Mouse (Mus musculus) ovary, postnatal 14 days (tissue): ENCODE data around the gene Mesd.
"Not testable (repeated sequence)": the region's sequence is repeated elsewhere in the genome, so short reads cannot be mapped to it uniquely, and the experiment has no call there.

Experiments
- DNase-seq: peaks from one replicate; pipeline ENCODE4 v3.0.0; 2022; ENCODE audit warnings: low spot score

Mesd gene

GRCm38 (mm10) chr7:83878676-83879448, 5.4 kb upstream of the Mesd start:
- DNase-seq, result no peak

GRCm38 (mm10) chr7:83882150-83882632, 2.1 kb upstream of the Mesd start:
- DNase-seq, result no peak

GRCm38 (mm10) chr7:83882633-83883275, 1.5 kb upstream of the Mesd start:
- peak; percentile 43 for DNase-seq

- peak; percentile 64 for DNase-seq
Observed at GRCm38 (mm10) chr7:83883276-83884020, 818 bp upstream of the Mesd start.

- DNase-seq, result no peak
Observed at GRCm38 (mm10) chr7:83884921-83885532, 761 bp downstream of the Mesd start.

GRCm38 (mm10) chr7:83885835-83886234, 1.6 kb downstream of the Mesd start:
- no peak for DNase-seq

- DNase-seq, result no peak
Observed at GRCm38 (mm10) chr7:83886366-83887129, 2.3 kb downstream of the Mesd start.

GRCm38 (mm10) chr7:83889383-83889782, 5.1 kb downstream of the Mesd start:
- peak; percentile 22 for DNase-seq

- not testable (repeated sequence) for DNase-seq
Observed at GRCm38 (mm10) chr7:83889946-83890345, 5.7 kb downstream of the Mesd start.

GRCm38 (mm10) chr7:83891433-83892332, 7.4 kb downstream of the Mesd start:
- peak; percentile 100 for DNase-seq

- DNase-seq, result no peak
Observed at GRCm38 (mm10) chr7:83892333-83892669, 8.0 kb downstream of the Mesd start.

GRCm38 (mm10) chr7:83894348-83894747, 10.1 kb downstream of the Mesd start:
- DNase-seq, result no peak

- DNase-seq, result no peak
Observed at GRCm38 (mm10) chr7:83896077-83896740, 11.9 kb downstream of the Mesd start.

- no peak for DNase-seq
Observed at GRCm38 (mm10) chr7:83898267-83898666, 14.0 kb downstream of the Mesd start.

GRCm38 (mm10) chr7:83900519-83900918, 16.3 kb downstream of the Mesd start:
- DNase-seq, result no peak

GRCm38 (mm10) chr7:83901425-83901824, 17.2 kb downstream of the Mesd start:
- DNase-seq, result no peak

- DNase-seq, result no peak
Observed at GRCm38 (mm10) chr7:83902296-83903145, 18.3 kb downstream of the Mesd start.

- no peak for DNase-seq
Observed at GRCm38 (mm10) chr7:83904831-83905230, 20.6 kb downstream of the Mesd start.

GRCm38 (mm10) chr7:83911909-83912308, 27.6 kb downstream of the Mesd start:
- no peak for DNase-seq
